Mouse (Mus musculus): ENCODE results near the gene Emilin1. TPM values are rescaled to one million over a fixed set of nuclear protein-coding genes. Genes with fewer than 3 reads are reported as not detected.
A peak's percentile ranks its signal among the peaks of the same experiment; 100 is the strongest.

The Emilin1 gene
- total RNA-seq, 1 experiment from 2014 or later, result 22.0 TPM

- ATAC-seq (replicated peaks; ENCODE audit: insufficient number of reproducible peaks, low FRiP score, low TSS enrichment, poor library complexity, severe bottlenecking), result no peak
Measured at GRCm38 (mm10) chr5:30950451-30950850, 37.2 kb downstream of the Emilin1 start.

DNA sequence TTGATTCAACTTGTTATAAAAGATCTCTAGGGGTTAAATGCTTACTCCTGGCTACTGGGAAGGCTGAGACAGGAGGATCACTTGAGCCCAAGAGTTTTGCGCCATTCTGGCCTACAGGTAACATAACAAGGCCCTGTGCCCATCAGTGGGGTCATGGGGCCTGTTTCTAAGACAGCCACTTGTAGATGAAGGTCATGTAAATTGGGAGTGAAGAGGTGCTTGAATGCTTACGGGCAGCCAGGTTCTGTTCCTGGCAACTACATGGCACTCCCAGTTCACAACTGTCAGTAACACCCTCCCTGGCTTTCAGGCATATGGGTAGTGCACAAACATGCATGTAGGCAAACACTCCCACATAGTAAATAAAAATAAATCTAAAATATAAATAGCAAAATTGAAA, 37.7 kb downstream of the Emilin1 start:
- ATAC-seq (replicated peaks; ENCODE audit: insufficient number of reproducible peaks, low FRiP score, low TSS enrichment, poor library complexity, severe bottlenecking), result no peak

GRCm38 (mm10) chr5:30951706-30952105, 38.5 kb downstream of the Emilin1 start:
- no peak for ATAC-seq (replicated peaks; ENCODE audit: insufficient number of reproducible peaks, low FRiP score, low TSS enrichment, poor library complexity, severe bottlenecking)

GRCm38 (mm10) chr5:30952551-30952950, 39.3 kb downstream of the Emilin1 start:
- no peak for ATAC-seq (replicated peaks; ENCODE audit: insufficient number of reproducible peaks, low FRiP score, low TSS enrichment, poor library complexity, severe bottlenecking)

DNA sequence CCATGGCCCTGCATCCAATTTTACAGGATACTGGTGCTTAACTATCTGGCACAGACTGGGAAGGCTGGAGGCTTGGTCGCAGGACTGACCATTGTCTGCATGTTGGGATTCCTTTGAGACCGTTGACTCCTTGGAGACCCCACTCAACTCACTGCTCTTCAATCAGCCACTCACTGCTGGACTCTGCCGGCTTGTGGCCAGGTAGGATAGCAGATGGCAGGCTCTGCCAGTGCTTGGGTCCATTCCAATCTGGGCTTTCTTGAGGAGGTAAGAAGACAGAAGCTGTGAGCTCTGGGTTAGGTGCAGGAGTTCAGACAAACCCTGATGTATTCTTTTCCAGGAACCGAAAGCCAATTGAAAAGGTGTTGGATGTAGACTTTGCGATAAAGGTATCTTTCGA, 40.9 kb downstream of the Emilin1 start:
- ATAC-seq (replicated peaks; ENCODE audit: insufficient number of reproducible peaks, low FRiP score, low TSS enrichment, poor library complexity, severe bottlenecking), result no peak

DNA sequence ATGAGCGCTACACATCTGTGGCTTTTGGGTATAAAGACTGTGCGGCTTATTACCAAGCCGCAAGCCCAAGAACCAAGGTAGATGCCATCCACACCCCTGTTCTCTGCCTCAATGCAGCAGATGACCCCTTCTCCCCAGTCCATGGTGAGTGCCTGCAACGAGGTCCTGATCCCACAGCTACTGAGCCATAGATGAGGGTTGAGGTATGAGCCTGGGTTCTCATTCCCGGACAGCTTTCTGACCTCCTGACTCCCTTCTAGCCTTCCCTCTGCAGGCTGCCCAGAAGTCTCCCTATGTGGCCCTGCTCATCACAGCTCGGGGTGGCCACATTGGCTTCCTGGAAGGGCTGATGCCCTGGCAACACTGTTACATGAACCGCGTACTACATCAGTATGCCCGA, 41.4 kb downstream of the Emilin1 start:
- no peak for ATAC-seq (replicated peaks; ENCODE audit: insufficient number of reproducible peaks, low FRiP score, low TSS enrichment, poor library complexity, severe bottlenecking)

DNA sequence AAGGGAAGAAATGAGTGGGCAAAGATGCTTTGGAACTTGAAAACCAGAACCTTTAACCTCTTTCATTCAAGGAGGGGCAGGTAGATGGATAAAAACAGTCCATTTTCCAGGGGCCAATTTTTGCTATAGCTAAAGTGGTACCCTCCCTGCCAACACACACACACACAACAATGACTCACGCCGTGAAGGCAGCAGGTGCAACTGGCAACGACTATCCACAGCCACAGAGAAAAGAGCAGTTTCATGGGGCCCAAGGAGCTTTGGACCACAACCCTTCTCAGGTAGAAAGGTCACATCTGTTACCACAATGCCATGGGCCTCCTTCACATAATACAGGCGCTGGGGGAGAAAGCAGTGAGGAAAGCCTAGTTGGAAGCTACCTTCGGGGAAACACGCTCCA, 42.5 kb downstream of the Emilin1 start:
- no peak for ATAC-seq (replicated peaks; ENCODE audit: insufficient number of reproducible peaks, low FRiP score, low TSS enrichment, poor library complexity, severe bottlenecking)

- no peak for ATAC-seq (replicated peaks; ENCODE audit: insufficient number of reproducible peaks, low FRiP score, low TSS enrichment, poor library complexity, severe bottlenecking)
Measured at GRCm38 (mm10) chr5:30957891-30958290, 44.7 kb downstream of the Emilin1 start.

- no peak for ATAC-seq (replicated peaks; ENCODE audit: insufficient number of reproducible peaks, low FRiP score, low TSS enrichment, poor library complexity, severe bottlenecking)
Measured at GRCm38 (mm10) chr5:30959198-30959854, 46.1 kb downstream of the Emilin1 start.

GRCm38 (mm10) chr5:30959966-30960501, 46.8 kb downstream of the Emilin1 start, which contains the start of gene Preb:
Gene Preb, minus strand, starts transcription at chr5:30960361.
- peak; percentile 78 for ATAC-seq (replicated peaks; ENCODE audit: insufficient number of reproducible peaks, low FRiP score, low TSS enrichment, poor library complexity, severe bottlenecking)

- 0 out of 2 replicates have a peak, but pooled peaks have one; percentile 15 for ATAC-seq (replicated peaks; ENCODE audit: insufficient number of reproducible peaks, low FRiP score, low TSS enrichment, poor library complexity, severe bottlenecking)
Measured at GRCm38 (mm10) chr5:30960814-30961213, 47.6 kb downstream of the Emilin1 start.

GRCm38 (mm10) chr5:30961545-30962505, 48.6 kb downstream of the Emilin1 start:
- ATAC-seq (replicated peaks; ENCODE audit: insufficient number of reproducible peaks, low FRiP score, low TSS enrichment, poor library complexity, severe bottlenecking), result peak; percentile 59

DNA sequence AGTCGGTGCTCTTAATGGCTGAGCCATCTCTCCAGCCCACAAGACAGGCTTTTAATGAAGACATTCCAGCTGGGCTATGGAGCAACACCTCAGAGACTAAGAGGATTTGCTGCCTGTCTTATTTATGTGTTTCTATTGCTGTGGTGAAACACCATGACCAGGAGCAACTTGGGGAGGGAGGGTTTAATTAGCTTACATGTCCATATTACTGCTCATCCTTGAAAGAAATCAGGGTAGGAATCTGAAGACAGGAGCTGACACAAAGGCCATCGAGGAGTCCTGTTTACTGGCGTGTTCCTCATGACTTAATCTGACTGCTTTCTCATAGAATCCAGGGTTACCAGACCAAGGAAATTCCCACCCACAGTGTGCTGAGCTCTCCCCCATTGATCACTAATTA, 50.7 kb downstream of the Emilin1 start:
- no peak for ATAC-seq (replicated peaks; ENCODE audit: insufficient number of reproducible peaks, low FRiP score, low TSS enrichment, poor library complexity, severe bottlenecking)

DNA sequence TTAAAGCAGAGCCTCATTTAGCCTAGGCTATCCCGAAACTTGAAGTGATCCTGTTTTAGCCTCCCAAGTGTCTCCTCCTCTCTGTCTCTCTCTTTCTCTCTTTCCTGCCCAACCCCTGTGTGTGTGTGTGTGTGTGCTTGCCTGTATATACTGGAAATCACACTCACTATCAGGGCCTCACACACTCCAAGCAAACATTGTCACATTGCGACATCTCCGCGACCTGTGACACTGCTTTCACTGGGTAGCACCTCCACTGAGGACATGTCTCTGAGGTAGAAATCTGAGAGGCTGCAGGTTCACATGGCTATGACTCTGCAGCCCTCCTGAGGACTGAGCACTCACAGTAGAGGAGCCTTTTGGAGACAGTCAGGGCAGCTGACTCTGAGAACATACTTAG, 53.0 kb downstream of the Emilin1 start:
- ATAC-seq (replicated peaks; ENCODE audit: insufficient number of reproducible peaks, low FRiP score, low TSS enrichment, poor library complexity, severe bottlenecking), result no peak

GRCm38 (mm10) chr5:30968416-30968815, 55.2 kb downstream of the Emilin1 start, which contains the start of gene Tcf23:
Gene Tcf23, plus strand, starts transcription at chr5:30968662.
- no peak for ATAC-seq (replicated peaks; ENCODE audit: insufficient number of reproducible peaks, low FRiP score, low TSS enrichment, poor library complexity, severe bottlenecking)

GRCm38 (mm10) chr5:30969440-30969839, 56.2 kb downstream of the Emilin1 start:
- no peak for ATAC-seq (replicated peaks; ENCODE audit: insufficient number of reproducible peaks, low FRiP score, low TSS enrichment, poor library complexity, severe bottlenecking)
